Mouse (Mus musculus) E14TG2a.4 (cell line): Measurements from ENCODE around the gene Unc5c.

ENCODE experiments used
- CTCF ChIP-seq: conservative IDR thresholded peaks from 2 replicates; pipeline ENCODE4 v1.5.1; 2014; ENCODE audit warnings: low read length
- NANOG ChIP-seq: IDR thresholded peaks from 2 replicates; pipeline ENCODE4 v1.6.1; 2014; ENCODE audit warnings: borderline replicate concordance, low read length, mixed read lengths
- POU5F1 ChIP-seq: IDR thresholded peaks from 2 replicates; pipeline ENCODE4 v1.6.1; 2014; ENCODE audit warnings: low read length, borderline replicate concordance

DNA sequence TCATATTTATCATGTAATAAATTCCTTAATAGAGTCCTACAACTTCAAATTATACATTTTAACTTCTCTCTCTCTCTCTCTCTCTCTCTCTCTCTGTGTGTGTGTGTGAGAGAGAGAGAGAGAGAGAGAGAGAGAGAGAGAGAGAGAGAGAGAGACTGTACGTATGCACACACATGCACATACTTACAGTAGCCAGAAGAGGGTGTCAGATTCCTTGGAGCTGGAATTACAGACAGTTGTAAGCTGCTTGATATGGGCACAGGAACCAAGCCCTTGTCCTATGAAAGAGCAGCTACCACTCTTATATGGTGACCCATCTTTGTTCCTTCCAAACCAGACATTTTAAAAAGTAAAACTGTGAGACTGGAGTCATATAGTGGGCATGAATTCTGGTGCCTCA lies 118.2 kb downstream of the Unc5c start:
- TF ChIP-seq CTCF (no peak), POU5F1 (no peak), NANOG (no peak)
